Mouse (Mus musculus) myocyte (in vitro differentiated cells): ENCODE results near the gene Gm42715.

Experiments
- CEBPB ChIP-seq: IDR thresholded peaks from 2 replicates; pipeline ENCODE4 v1.6.1; 2011; ENCODE audit warnings: mild to moderate bottlenecking, moderate library complexity; ENCODE audit not compliant: poor library complexity, insufficient read depth, severe bottlenecking
- E2F4 ChIP-seq: IDR thresholded peaks from one replicate; pipeline ENCODE4 v1.6.1; 2011; ENCODE audit warnings: mild to moderate bottlenecking, control low read depth, moderate library complexity; ENCODE audit not compliant: insufficient read depth
- MAX ChIP-seq: IDR thresholded peaks from one replicate; pipeline ENCODE4 v1.6.1; 2011; ENCODE audit warnings: low read depth, mild to moderate bottlenecking, control low read depth
- MYOD1 ChIP-seq, 3 experiments: IDR thresholded peaks; one replicate each; pipeline ENCODE4 v1.6.1; 2011; ENCODE audit warnings: control low read depth in 2 of 3, low read depth in 2 of 3, mild to moderate bottlenecking in 2 of 3, moderate library complexity in 1 of 3; ENCODE audit not compliant: insufficient read length in 2 of 3, control insufficient read depth in 1 of 3
- MYOG ChIP-seq, 3 experiments: IDR thresholded peaks; one replicate each; pipeline ENCODE4 v1.6.1; 2011; ENCODE audit warnings: control low read depth in 2 of 3, low read depth in 2 of 3, mild to moderate bottlenecking in 2 of 3; ENCODE audit not compliant: insufficient read length in 2 of 3, control insufficient read depth in 1 of 3, insufficient read depth in 1 of 3
- POLR2A ChIP-seq: IDR thresholded peaks from one replicate; pipeline ENCODE4 v1.6.1; 2011; ENCODE audit warnings: low read depth, mild to moderate bottlenecking, control low read depth, moderate library complexity; ENCODE audit not compliant: insufficient read length
- POLR2AphosphoS2 ChIP-seq: IDR thresholded peaks from one replicate; pipeline ENCODE4 v1.6.1; 2011; ENCODE audit warnings: low read depth, control low read depth; ENCODE audit not compliant: insufficient read length
- SRF ChIP-seq: IDR thresholded peaks from one replicate; pipeline ENCODE4 v1.6.1; 2011; ENCODE audit warnings: low read depth; ENCODE audit not compliant: control insufficient read depth, insufficient read length
- TCF12 ChIP-seq: IDR thresholded peaks from one replicate; pipeline ENCODE4 v1.6.1; 2011; ENCODE audit warnings: mild to moderate bottlenecking, control low read depth; ENCODE audit not compliant: poor library complexity, insufficient read depth, severe bottlenecking
- TCF3 ChIP-seq: IDR thresholded peaks from one replicate; pipeline ENCODE4 v1.6.1; 2011; ENCODE audit warnings: low read depth, control low read depth; ENCODE audit not compliant: insufficient read length
- USF1 ChIP-seq: IDR thresholded peaks from one replicate; pipeline ENCODE4 v1.6.1; 2011; ENCODE audit warnings: low read depth, mild to moderate bottlenecking, control low read depth, moderate library complexity

- TF ChIP-seq POLR2A = no peak
- TF ChIP-seq TCF3 = no peak
- TF ChIP-seq USF1 = no peak
- TF ChIP-seq E2F4 = no peak
- TF ChIP-seq MYOG (IDR thresholded peaks at IDR 0.05; ENCODE audit: control insufficient read depth in 1 of 3, insufficient read depth in 1 of 3, insufficient read length in 2 of 3, low read depth in 2 of 3) = no peak
- TF ChIP-seq TCF12 = no peak
- no peak for TF ChIP-seq CEBPB
- no peak for TF ChIP-seq POLR2AphosphoS2
- no peak for TF ChIP-seq MYOD1 (IDR thresholded peaks at IDR 0.05; ENCODE audit: control insufficient read depth in 1 of 3, insufficient read length in 2 of 3, low read depth in 2 of 3)
- no peak for TF ChIP-seq MAX
- TF ChIP-seq SRF = no peak
Observed at GRCm38 (mm10) chr7:127473705-127474104, 45.7 kb upstream of the Gm42715 start.
